Mouse (Mus musculus): Measurements from ENCODE around the gene Cfap97d2. TPM values are rescaled to one million over a fixed set of nuclear protein-coding genes. Genes with fewer than 3 reads are reported as not detected.

Gene Cfap97d2
- total and polyA plus RNA-seq, 3 experiments, result not detected

GRCm38 (mm10) chr8:13718980-13719379 is 13.3 kb downstream of the Cfap97d2 start:
- Histone ChIP-seq H3K27me3 (ENCODE audit: control insufficient read depth in 1 of 2, insufficient read depth in 2 of 2, low read length in 2 of 2) (no peaks in the 10 kb centered on the region), H3K27ac (ENCODE audit: control insufficient read depth, low read depth, low read length) (no peak overlapping the region), H3K9ac (ENCODE audit: control insufficient read depth, low read depth, low read length, poor library complexity, severe bottlenecking) (no peak overlapping the region), H3K4me1 (ENCODE audit: control insufficient read depth in 1 of 2, insufficient read depth in 2 of 2, low read length in 2 of 2) (no peaks in the 10 kb centered on the region), H3K36me3 (ENCODE audit: control insufficient read depth in 1 of 2, insufficient read depth in 2 of 2, low read length in 2 of 2) (no peaks in the 10 kb centered on the region), H3K79me2 (ENCODE audit: control insufficient read depth, insufficient read depth, low read length, poor library complexity) (no peaks in the 10 kb centered on the region), H3K9me3 (replicated peaks; ENCODE audit: insufficient read depth, low read length) (no peaks in the 10 kb centered on the region), H3K4me3 (ENCODE audit: control insufficient read depth in 1 of 2, insufficient read depth in 1 of 2, low read depth in 2 of 2, low read length in 2 of 2) (no peak overlapping the region)
- TF ChIP-seq RCOR1 (IDR thresholded peaks at IDR 0.05; ENCODE audit: low read depth, low read length), result no peak
- TF ChIP-seq MXI1 (IDR thresholded peaks at IDR 0.05; ENCODE audit: low read depth, low read length), result no peak
- no peak for TF ChIP-seq MYB (IDR thresholded peaks at IDR 0.05; ENCODE audit: low read depth, low read length)
- no peak for TF ChIP-seq SMC3 (IDR thresholded peaks at IDR 0.05; ENCODE audit: low read depth, low read length)
- TF ChIP-seq RAD21 (IDR thresholded peaks at IDR 0.05; ENCODE audit: low read depth, low read length), result no peak
- TF ChIP-seq ETS1 (IDR thresholded peaks at IDR 0.05; ENCODE audit: low read depth, low read length), result no peak
- no peak for TF ChIP-seq EP300 (IDR thresholded peaks at IDR 0.05; ENCODE audit: low read depth in 1 of 2, low read length in 2 of 2)
- TF ChIP-seq NELFE (IDR thresholded peaks at IDR 0.05; ENCODE audit: low read depth, low read length), result no peak
- TF ChIP-seq SIN3A (IDR thresholded peaks at IDR 0.05; ENCODE audit: low read length), result no peak
- TF ChIP-seq ZMIZ1 (IDR thresholded peaks at IDR 0.05; ENCODE audit: low read depth, low read length), result no peak
- no peak for TF ChIP-seq CHD1 (IDR thresholded peaks at IDR 0.05; ENCODE audit: low read depth, low read length)
- no peak for TF ChIP-seq ZKSCAN1 (IDR thresholded peaks at IDR 0.05; ENCODE audit: low read depth, low read length)
- no peak for DNase-seq (ENCODE audit: low read depth, low spot score)

- no peak overlapping the region for H3K27ac ChIP-seq (ENCODE audit: control insufficient read depth, low read depth, low read length)
- peak; percentile 70 for DNase-seq (ENCODE audit: low read depth, low spot score)
- H3K79me2 ChIP-seq (ENCODE audit: control insufficient read depth, insufficient read depth, low read length, poor library complexity), result no peaks in the 10 kb centered on the region
- H3K36me3 ChIP-seq (ENCODE audit: control insufficient read depth in 1 of 2, insufficient read depth in 2 of 2, low read length in 2 of 2), result no peaks in the 10 kb centered on the region
- no peaks in the 10 kb centered on the region for H3K9me3 ChIP-seq (replicated peaks; ENCODE audit: insufficient read depth, low read length)
- no peak overlapping the region for H3K4me3 ChIP-seq (ENCODE audit: control insufficient read depth in 1 of 2, insufficient read depth in 1 of 2, low read depth in 2 of 2, low read length in 2 of 2)
- peaks cover 0 to 2% of the 10 kb centered on the region in 2 experiments; a peak in 1 of 4 replicates for H3K4me1 ChIP-seq (ENCODE audit: control insufficient read depth in 1 of 2, insufficient read depth in 2 of 2, low read length in 2 of 2)
- no peaks in the 10 kb centered on the region; a peak in 1 of 4 replicates for H3K27me3 ChIP-seq (ENCODE audit: control insufficient read depth in 1 of 2, insufficient read depth in 2 of 2, low read length in 2 of 2)
- H3K9ac ChIP-seq (ENCODE audit: control insufficient read depth, low read depth, low read length, poor library complexity, severe bottlenecking), result no peak overlapping the region
- TF ChIP-seq SMC3 (IDR thresholded peaks at IDR 0.05; ENCODE audit: low read depth, low read length), result peak; percentile 90
- peak; percentile 65 to 73 (median 67) for TF ChIP-seq CTCF (IDR thresholded peaks at IDR 0.05 in 2 of 3, conservative IDR thresholded peaks at IDR 0.05 in 1 of 3; ENCODE audit: control insufficient read depth in 1 of 3, insufficient read depth in 1 of 3, low read depth in 2 of 3, low read length in 3 of 3, poor library complexity in 1 of 3, severe bottlenecking in 1 of 3)
- no peak for TF ChIP-seq HCFC1 (IDR thresholded peaks at IDR 0.05; ENCODE audit: low read depth, low read length)
- peak; percentile 66 for TF ChIP-seq RAD21 (IDR thresholded peaks at IDR 0.05; ENCODE audit: low read depth, low read length)
- peak; percentile 88 for TF ChIP-seq ZC3H11A (IDR thresholded peaks at IDR 0.05; ENCODE audit: low read depth, low read length)
- TF ChIP-seq ZNF384 (IDR thresholded peaks at IDR 0.05; ENCODE audit: low read depth, low read length), result no peak
- no peak for TF ChIP-seq MEF2A (IDR thresholded peaks at IDR 0.05; ENCODE audit: extremely low read depth, insufficient replicate concordance, low read depth, low read length, poor library complexity, severe bottlenecking)
- no peak for TF ChIP-seq USF2 (IDR thresholded peaks at IDR 0.05; ENCODE audit: borderline replicate concordance in 1 of 2, insufficient read depth in 1 of 2, low read depth in 1 of 2, low read length in 2 of 2)
- TF ChIP-seq POLR2AphosphoS2 (IDR thresholded peaks at IDR 0.05; ENCODE audit: low read length), result no peak
- TF ChIP-seq NRF1 (IDR thresholded peaks at IDR 0.05; ENCODE audit: insufficient read depth, low read depth, low read length, poor library complexity, severe bottlenecking), result no peak
These were observed 20.0 kb downstream of the Cfap97d2 start for GRCm38 (mm10) chr8:13725722-13726121.

Measured in MEL (cell line).